Mouse (Mus musculus) midbrain, embryonic 14.5 days (tissue): ENCODE results near the gene Ifna11. TPM values are rescaled to one million over a fixed set of nuclear protein-coding genes. Genes with fewer than 3 reads are reported as not detected.
A peak's percentile ranks its signal among the peaks of the same experiment; 100 is the strongest.
"Not testable (repeated sequence)": the region's sequence is repeated elsewhere in the genome, so short reads cannot be mapped to it uniquely, and the experiment has no call there.

Experiments
- ATAC-seq: fragments of 200-750 bp; cut with Nextera tagmentation; 2 replicates; pipeline ENCODE4 v1.8.0; 2017; ENCODE audit warnings: moderate number of reproducible peaks, moderate library complexity; ENCODE audit not compliant: low FRiP score, low TSS enrichment
- DNase-seq: peaks from one replicate; pipeline ENCODE4 v3.0.0-alpha.2; 2015
- H3K27ac ChIP-seq: fragments of 300-500 bp; sonication (generic); replicated peaks from 2 replicates; pipeline ENCODE4 v1.5.1; 2014; ENCODE audit warnings: mild to moderate bottlenecking, low read depth, low read length, moderate library complexity
- H3K27me3 ChIP-seq: fragments of 300-500 bp; sonication (generic); 2 replicates; pipeline ENCODE4 v1.6.1; 2014; ENCODE audit warnings: low read length, control low read depth, mixed read lengths; ENCODE audit not compliant: control insufficient read depth, insufficient read depth
- H3K36me3 ChIP-seq: fragments of 300-500 bp; sonication (generic); 2 replicates; pipeline ENCODE4 v1.6.1; 2014; ENCODE audit warnings: low read length, control low read depth; ENCODE audit not compliant: control insufficient read depth, insufficient read depth
- H3K4me1 ChIP-seq: fragments of 300-500 bp; sonication (generic); 2 replicates; pipeline ENCODE4 v1.6.1; 2014; ENCODE audit warnings: mild to moderate bottlenecking, antibody characterized with exemption, low read length, control low read depth; ENCODE audit not compliant: control insufficient read depth, insufficient read depth
- H3K4me2 ChIP-seq: fragments of 300-500 bp; sonication (generic); 2 replicates; pipeline ENCODE4 v1.6.1; 2014; ENCODE audit warnings: mild to moderate bottlenecking, low read length, moderate library complexity
- H3K4me3 ChIP-seq: fragments of 300-500 bp; sonication (generic); replicated peaks from 2 replicates; pipeline ENCODE4 v1.5.1; 2014; ENCODE audit warnings: low read depth, low read length
- H3K9ac ChIP-seq: fragments of 300-500 bp; sonication (generic); replicated peaks from 2 replicates; pipeline ENCODE4 v1.6.1; 2014; ENCODE audit warnings: mild to moderate bottlenecking, low read length, moderate library complexity
- H3K9me3 ChIP-seq: fragments of 300-500 bp; sonication (generic); 2 replicates; pipeline ENCODE4 v1.6.1; 2016; ENCODE audit warnings: low read length, control low read depth, mixed read lengths; ENCODE audit not compliant: control insufficient read depth
- WGBS: fragments of 180-500 bp; shearing (Covaris S2); extraction: QIAGEN DNeasy Blood & Tissue Kit; methylation state at CpG from one replicate; pipeline ENCODE4 v1.1.7; 2014; 5-methylcytosine and 5-hydroxymethylcytosine counted together
- polyA plus RNA-seq: library from polyadenylated mRNA; unstranded; fragments of >200 nt; fragmentation: Nextera tagmentation; extraction: Ambion mirVana; gene quantifications from 2 replicates; pipeline ENCODE4 v1.2.1, GENCODE M21; 2014

Ifna11 gene
- polyA plus RNA-seq, 1 experiment from 2014 or later, result not detected

DNA sequence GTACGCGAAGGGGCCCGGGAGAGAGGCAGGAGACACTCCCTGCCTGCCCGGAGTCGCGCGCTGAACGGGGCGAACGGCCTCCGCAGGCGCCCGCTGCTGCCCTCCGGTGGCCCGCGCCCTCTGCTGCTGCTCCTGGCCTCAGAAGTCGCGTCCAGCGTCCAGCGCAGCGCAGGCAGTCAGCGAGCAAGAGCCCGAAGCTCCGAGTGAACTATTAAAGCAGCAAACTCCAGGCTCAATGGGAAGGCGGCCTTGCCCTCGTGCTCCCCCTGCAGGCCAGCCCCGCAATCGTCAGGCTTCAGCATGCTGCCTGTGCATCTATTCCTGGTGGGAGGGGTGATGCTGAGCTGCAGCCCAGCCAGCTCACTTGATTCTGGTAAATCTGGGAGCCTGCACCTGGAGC is 28.5 kb upstream of the Ifna11 start, which contains the start of gene Gm13278:
Gm13278 (plus strand) TSS at position 301 of the 400 bp plus-strand sequence.
- no CpG with 5 or more reads among the region's 28 CpGs for WGBS
- not testable (repeated sequence) for H3K36me3 ChIP-seq, DNase-seq, ATAC-seq, H3K4me3 ChIP-seq, H3K4me2 ChIP-seq, H3K27ac ChIP-seq, H3K27me3 ChIP-seq, H3K9me3 ChIP-seq, H3K9ac ChIP-seq, H3K4me1 ChIP-seq

DNA sequence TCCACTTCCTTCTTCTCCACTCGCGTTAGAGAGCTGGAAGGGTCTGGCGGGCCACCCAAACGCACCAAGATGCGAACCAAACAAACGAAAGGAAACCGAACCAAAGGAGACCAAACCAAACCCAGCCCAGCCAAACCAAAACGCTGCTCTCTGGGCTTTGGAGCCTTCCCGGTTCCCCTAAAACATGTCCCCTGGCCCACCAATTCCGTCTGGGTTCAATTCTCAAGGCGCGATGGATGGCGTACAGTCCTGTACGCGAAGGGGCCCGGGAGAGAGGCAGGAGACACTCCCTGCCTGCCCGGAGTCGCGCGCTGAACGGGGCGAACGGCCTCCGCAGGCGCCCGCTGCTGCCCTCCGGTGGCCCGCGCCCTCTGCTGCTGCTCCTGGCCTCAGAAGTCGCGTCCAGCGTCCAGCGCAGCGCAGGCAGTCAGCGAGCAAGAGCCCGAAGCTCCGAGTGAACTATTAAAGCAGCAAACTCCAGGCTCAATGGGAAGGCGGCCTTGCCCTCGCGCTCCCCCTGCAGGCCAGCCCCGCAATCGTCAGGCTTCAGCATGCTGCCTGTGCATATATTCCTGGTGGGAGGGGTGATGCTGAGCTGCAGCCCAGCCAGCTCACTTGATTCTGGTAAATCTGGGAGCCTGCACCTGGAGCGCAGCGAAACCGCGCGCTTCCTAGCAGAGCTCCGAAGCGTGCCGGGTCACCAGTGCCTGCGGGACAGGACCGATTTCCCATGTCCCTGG is 25.7 kb upstream of the Ifna11 start, which contains the start of gene Gm13275:
Gm13275 (plus strand) TSS at position 552 of the 740 bp plus-strand sequence.
- not testable (repeated sequence) for DNase-seq, H3K27ac ChIP-seq, H3K9ac ChIP-seq, H3K36me3 ChIP-seq, ATAC-seq, H3K4me3 ChIP-seq, H3K4me2 ChIP-seq, H3K27me3 ChIP-seq, H3K4me1 ChIP-seq, H3K9me3 ChIP-seq
- 0% methylated on average over 10 of the region's 52 CpGs for WGBS

DNA sequence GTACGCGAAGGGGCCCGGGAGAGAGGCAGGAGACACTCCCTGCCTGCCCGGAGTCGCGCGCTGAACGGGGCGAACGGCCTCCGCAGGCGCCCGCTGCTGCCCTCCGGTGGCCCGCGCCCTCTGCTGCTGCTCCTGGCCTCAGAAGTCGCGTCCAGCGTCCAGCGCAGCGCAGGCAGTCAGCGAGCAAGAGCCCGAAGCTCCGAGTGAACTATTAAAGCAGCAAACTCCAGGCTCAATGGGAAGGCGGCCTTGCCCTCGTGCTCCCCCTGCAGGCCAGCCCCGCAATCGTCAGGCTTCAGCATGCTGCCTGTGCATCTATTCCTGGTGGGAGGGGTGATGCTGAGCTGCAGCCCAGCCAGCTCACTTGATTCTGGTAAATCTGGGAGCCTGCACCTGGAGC is 22.7 kb upstream of the Ifna11 start, which contains the start of gene Gm13279:
Gm13279 (plus strand) TSS at position 301 of the 400 bp plus-strand sequence.
- H3K4me3 ChIP-seq, H3K4me2 ChIP-seq, DNase-seq, H3K27ac ChIP-seq, H3K36me3 ChIP-seq, H3K27me3 ChIP-seq, H3K9me3 ChIP-seq, ATAC-seq, H3K9ac ChIP-seq, H3K4me1 ChIP-seq: not testable (repeated sequence)
- no CpG with 5 or more reads among the region's 28 CpGs for WGBS

DNA sequence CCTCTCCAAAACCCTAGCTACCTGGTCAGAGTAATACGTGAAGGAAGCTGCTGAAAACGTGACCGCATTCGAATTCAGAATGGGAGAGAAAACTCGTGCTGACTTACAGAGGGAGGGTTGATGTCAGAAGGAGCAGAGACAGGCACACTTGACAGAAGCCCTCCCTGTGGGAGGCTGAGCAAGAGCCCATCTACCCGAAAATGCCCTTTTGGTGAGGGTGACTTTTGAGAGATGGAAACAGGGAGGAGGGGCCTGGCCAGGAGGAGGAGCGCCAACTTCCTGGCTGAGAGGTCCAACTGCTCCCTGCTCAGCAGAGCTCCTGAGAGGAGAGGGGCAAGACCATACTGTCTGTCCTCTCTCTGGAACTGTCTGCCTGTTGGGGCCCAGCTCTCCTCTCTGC is 20.4 kb upstream of the Ifna11 start, which contains the start of gene Gm13285:
Gm13285 (plus strand) TSS at position 301 of the 400 bp plus-strand sequence.
- not testable (repeated sequence) for H3K4me1 ChIP-seq, H3K9me3 ChIP-seq, H3K27ac ChIP-seq, H3K36me3 ChIP-seq, H3K4me3 ChIP-seq, H3K4me2 ChIP-seq, H3K9ac ChIP-seq, H3K27me3 ChIP-seq, DNase-seq, ATAC-seq
- WGBS, result 14% methylated on average over 3 of the region's 7 CpGs

DNA sequence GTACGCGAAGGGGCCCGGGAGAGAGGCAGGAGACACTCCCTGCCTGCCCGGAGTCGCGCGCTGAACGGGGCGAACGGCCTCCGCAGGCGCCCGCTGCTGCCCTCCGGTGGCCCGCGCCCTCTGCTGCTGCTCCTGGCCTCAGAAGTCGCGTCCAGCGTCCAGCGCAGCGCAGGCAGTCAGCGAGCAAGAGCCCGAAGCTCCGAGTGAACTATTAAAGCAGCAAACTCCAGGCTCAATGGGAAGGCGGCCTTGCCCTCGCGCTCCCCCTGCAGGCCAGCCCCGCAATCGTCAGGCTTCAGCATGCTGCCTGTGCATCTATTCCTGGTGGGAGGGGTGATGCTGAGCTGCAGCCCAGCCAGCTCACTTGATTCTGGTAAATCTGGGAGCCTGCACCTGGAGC is 16.8 kb upstream of the Ifna11 start, which contains the start of gene Gm13287:
Gm13287 (plus strand) TSS at position 301 of the 400 bp plus-strand sequence.
- no CpG with 5 or more reads among the region's 29 CpGs for WGBS
- not testable (repeated sequence) for H3K4me3 ChIP-seq, DNase-seq, H3K27ac ChIP-seq, ATAC-seq, H3K9me3 ChIP-seq, H3K27me3 ChIP-seq, H3K4me1 ChIP-seq, H3K4me2 ChIP-seq, H3K9ac ChIP-seq, H3K36me3 ChIP-seq

DNA sequence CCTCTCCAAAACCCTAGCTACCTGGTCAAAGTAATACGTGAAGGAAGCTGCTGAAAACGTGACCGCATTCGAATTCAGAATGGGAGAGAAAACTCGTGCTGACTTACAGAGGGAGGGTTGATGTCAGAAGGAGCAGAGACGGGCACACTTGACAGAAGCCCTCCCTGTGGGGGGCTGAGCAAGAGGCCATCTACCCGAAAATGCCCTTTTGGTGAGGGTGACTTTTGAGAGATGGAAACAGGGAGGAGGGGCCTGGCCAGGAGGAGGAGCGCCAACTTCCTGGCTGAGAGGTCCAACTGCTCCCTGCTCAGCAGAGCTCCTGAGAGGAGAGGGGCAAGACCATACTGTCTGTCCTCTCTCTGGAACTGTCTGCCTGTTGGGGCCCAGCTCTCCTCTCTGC is 14.5 kb upstream of the Ifna11 start, which contains the start of gene Gm13288:
Gm13288 (plus strand) TSS at position 301 of the 400 bp plus-strand sequence.
- no CpG with 5 or more reads among the region's 8 CpGs for WGBS
- not testable (repeated sequence) for H3K27me3 ChIP-seq, H3K4me1 ChIP-seq, H3K9me3 ChIP-seq, ATAC-seq, H3K27ac ChIP-seq, H3K36me3 ChIP-seq, DNase-seq, H3K9ac ChIP-seq
- Histone ChIP-seq H3K4me2 (peak within 1 kb of the TSS; percentile 38), H3K4me3 (0 out of 2 replicates have a peak within 1 kb of the TSS, but pooled peaks have one; percentile 14)

DNA sequence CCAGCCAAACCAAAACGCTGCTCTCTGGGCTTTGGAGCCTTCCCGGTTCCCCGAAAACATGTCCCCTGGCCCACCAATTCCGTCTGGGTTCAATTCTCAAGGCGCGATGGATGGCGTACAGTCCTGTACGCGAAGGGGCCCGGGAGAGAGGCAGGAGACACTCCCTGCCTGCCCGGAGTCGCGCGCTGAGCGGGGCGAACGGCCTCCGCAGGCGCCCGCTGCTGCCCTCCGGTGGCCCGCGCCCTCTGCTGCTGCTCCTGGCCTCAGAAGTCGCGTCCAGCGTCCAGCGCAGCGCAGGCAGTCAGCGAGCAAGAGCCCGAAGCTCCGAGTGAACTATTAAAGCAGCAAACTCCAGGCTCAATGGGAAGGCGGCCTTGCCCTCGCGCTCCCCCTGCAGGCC is 14.0 kb upstream of the Ifna11 start:
- peak overlapping the region; percentile 38 for H3K4me2 ChIP-seq
- not testable (repeated sequence) for DNase-seq, H3K27ac ChIP-seq, H3K36me3 ChIP-seq, ATAC-seq, H3K4me1 ChIP-seq, H3K9ac ChIP-seq, H3K27me3 ChIP-seq, H3K9me3 ChIP-seq
- WGBS, result 0% methylated on average over 3 of the region's 34 CpGs
- 0 out of 2 replicates have a peak overlapping the region, but pooled peaks have one; percentile 14 for H3K4me3 ChIP-seq

DNA sequence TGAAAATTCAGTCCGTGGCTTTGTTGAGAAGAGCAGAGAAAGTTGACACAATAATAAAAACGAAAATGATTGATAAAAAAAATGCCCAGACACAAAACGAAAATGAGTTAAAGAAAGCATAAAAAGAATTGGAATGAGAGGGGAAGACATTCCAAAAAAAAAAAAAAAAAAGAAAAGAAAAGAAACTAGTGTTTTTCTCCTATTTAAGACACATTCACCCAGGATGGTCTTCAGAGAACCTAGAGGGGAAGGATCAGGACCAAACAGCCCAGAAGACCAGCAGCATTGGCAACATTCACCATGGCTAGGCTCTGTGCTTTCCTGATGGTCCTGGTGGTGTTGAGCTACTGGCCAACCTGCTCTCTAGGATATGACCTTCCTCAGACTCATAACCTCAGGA is 3.8 kb upstream of the Ifna11 start, which contains the start of gene Ifna7:
Ifna7 (plus strand) TSS at position 301 of the 400 bp plus-strand sequence.
- no peak within 1 kb of the TSS for H3K27ac ChIP-seq
- H3K4me3 ChIP-seq, result no peak within 1 kb of the TSS
- no peak within 1 kb of the TSS for H3K4me2 ChIP-seq
- no peak for DNase-seq
- H3K9me3 ChIP-seq, result no peaks in the 10 kb centered on the region
- 66% methylated on average over 3 of the region's 3 CpGs for WGBS
- H3K9ac ChIP-seq, result no peak within 1 kb of the TSS
- H3K27me3 ChIP-seq, result no peaks in the 10 kb centered on the region
- no peaks in the 10 kb centered on the region for H3K36me3 ChIP-seq
- no peak for ATAC-seq
- no peaks in the 10 kb centered on the region for H3K4me1 ChIP-seq
